Mouse (Mus musculus): ENCODE results near the gene Ptcd1. TPM values are rescaled to one million over a fixed set of nuclear protein-coding genes. Genes with fewer than 3 reads are reported as not detected.
"Not testable (repeated sequence)": the region's sequence is repeated elsewhere in the genome, so short reads cannot be mapped to it uniquely, and the experiment has no call there.

Ptcd1 gene
- polyA plus RNA-seq, 1 experiment = 19.5 TPM

DNA sequence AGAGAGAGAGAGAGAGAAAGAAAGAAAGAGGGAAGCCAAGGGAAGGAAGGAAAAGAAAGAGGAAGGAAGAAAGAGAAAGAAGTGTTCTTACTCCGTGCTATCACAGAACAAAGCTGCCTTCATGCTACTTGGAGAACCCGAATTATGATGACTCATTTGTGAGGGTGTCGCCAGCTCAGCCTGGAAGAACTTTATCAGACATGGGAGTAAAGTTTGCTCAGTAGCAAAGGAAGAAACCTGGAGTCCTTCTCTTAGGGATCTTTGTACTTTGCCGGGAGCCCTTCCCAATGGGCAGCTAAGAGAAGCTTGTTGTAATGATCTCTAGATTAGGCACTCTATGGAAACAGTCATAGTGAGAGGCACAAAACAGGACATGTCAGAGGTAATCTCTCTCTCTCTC lies 64.2 kb downstream of the Ptcd1 start:
- Histone ChIP-seq H3K27me3 (ENCODE audit: control insufficient read depth, insufficient read depth, low read length) (no peaks in the 10 kb centered on the region), H3K36me3 (ENCODE audit: control insufficient read depth, insufficient read depth, low read length) (peaks cover 1% of the 10 kb centered on the region; the same call in 1 of the 2 replicates)
- no peak for TF ChIP-seq POLR2A (IDR thresholded peaks at IDR 0.05; ENCODE audit: control insufficient read depth, low read depth, low read length)

GRCm38 (mm10) chr5:145101451-145101850 lies 65.5 kb downstream of the Ptcd1 start:
- not testable (repeated sequence) for H3K4me1 ChIP-seq (ENCODE audit: control insufficient read depth, insufficient read depth, low read length); H3K36me3 ChIP-seq (ENCODE audit: control insufficient read depth, insufficient read depth, low read length); H3K27ac ChIP-seq (ENCODE audit: control insufficient read depth, insufficient read depth, low read depth, low read length); H3K27me3 ChIP-seq (ENCODE audit: control insufficient read depth, insufficient read depth, low read length); H3K4me3 ChIP-seq (ENCODE audit: control insufficient read depth, low read depth, low read length)

More for the DNA sequence above, 64.2 kb downstream of the Ptcd1 start:
- Histone ChIP-seq H3K4me1 (ENCODE audit: control insufficient read depth, insufficient read depth, low read length) (no peaks in the 10 kb centered on the region), H3K27ac (ENCODE audit: control insufficient read depth, insufficient read depth, low read depth, low read length) (no peak overlapping the region), H3K4me3 (ENCODE audit: control insufficient read depth, low read depth, low read length) (no peak overlapping the region)

GRCm38 (mm10) chr5:145100960-145101359 lies 65.9 kb downstream of the Ptcd1 start:
- H3K36me3 ChIP-seq (ENCODE audit: control insufficient read depth, insufficient read depth, low read length) = peaks cover 3% of the 10 kb centered on the region; the same call in 1 of the 2 replicates
- no peaks in the 10 kb centered on the region for H3K4me1 ChIP-seq (ENCODE audit: control insufficient read depth, insufficient read depth, low read length)
- TF ChIP-seq CTCF (IDR thresholded peaks at IDR 0.05; ENCODE audit: control insufficient read depth, insufficient read depth, insufficient replicate concordance, low read depth, low read length) (no peak), POLR2A (IDR thresholded peaks at IDR 0.05; ENCODE audit: control insufficient read depth, low read depth, low read length) (no peak)
- H3K4me3 ChIP-seq (ENCODE audit: control insufficient read depth, low read depth, low read length) = no peak overlapping the region
- H3K27me3 ChIP-seq (ENCODE audit: control insufficient read depth, insufficient read depth, low read length) = no peaks in the 10 kb centered on the region
- H3K27ac ChIP-seq (ENCODE audit: control insufficient read depth, insufficient read depth, low read depth, low read length) = no peak overlapping the region

DNA sequence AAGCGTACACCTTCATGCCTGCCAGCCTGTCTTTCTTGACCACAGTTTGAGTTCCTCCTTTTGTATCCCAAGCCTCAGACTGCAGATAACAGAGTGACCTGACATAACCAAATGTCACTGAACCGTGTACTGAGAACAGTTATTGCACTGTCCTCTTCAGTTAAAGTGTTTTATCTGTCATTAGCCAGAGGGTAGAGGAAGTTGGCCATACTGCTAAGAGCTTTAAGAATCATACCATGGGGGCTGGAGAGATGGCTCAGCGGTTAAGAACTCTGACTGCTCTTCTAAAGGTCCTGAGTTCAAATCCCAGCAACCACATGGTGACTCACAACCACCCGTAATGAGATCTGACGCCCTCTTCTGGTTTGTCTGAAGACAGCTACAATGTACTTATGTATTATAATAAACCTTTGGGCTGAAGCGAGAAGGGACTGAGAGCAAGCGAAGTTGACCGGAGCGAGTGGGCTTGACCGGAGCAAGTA lies 68.5 kb downstream of the Ptcd1 start:
- no peaks in the 10 kb centered on the region for H3K27me3 ChIP-seq (ENCODE audit: control insufficient read depth, insufficient read depth, low read length)
- no peak overlapping the region for H3K4me3 ChIP-seq (ENCODE audit: control insufficient read depth, low read depth, low read length)
- H3K27ac ChIP-seq (ENCODE audit: control insufficient read depth, insufficient read depth, low read depth, low read length) = no peak overlapping the region
- peaks cover 7% of the 10 kb centered on the region for H3K36me3 ChIP-seq (ENCODE audit: control insufficient read depth, insufficient read depth, low read length)
- TF ChIP-seq POLR2A (IDR thresholded peaks at IDR 0.05; ENCODE audit: control insufficient read depth, low read depth, low read length) (no peak), CTCF (IDR thresholded peaks at IDR 0.05; ENCODE audit: control insufficient read depth, insufficient read depth, insufficient replicate concordance, low read depth, low read length) (no peak)
- H3K4me1 ChIP-seq (ENCODE audit: control insufficient read depth, insufficient read depth, low read length) = no peaks in the 10 kb centered on the region

Other genes starting within 250 kb of the Ptcd1 start
- gene Smurf1, start 201.3 kb downstream of the Ptcd1 start, polyA plus RNA-seq (2012; rRNA removed) = 30.4 and 33.8 TPM in 2 replicates
- 90.9 and 99.6 TPM in 2 replicates for gene Gm4871, start 134.4 kb downstream of the Ptcd1 start, polyA plus RNA-seq (2012; rRNA removed)
- gene 1700018F24Rik, start 124.1 kb downstream of the Ptcd1 start, polyA plus RNA-seq (2012; rRNA removed) = 130 and 143 TPM in 2 replicates
- gene Arpc1a, start 83.3 kb downstream of the Ptcd1 start, polyA plus RNA-seq (2012; rRNA removed) = 147 and 153 TPM in 2 replicates
- gene Kpna7, start 83.1 kb downstream of the Ptcd1 start, polyA plus RNA-seq (2012; rRNA removed) = 4.0 and 4.4 TPM in 2 replicates
- 65.6 and 71.7 TPM in 2 replicates for gene Arpc1b, start 52.9 kb downstream of the Ptcd1 start, polyA plus RNA-seq (2012; rRNA removed)
- gene Pdap1, start 26.9 kb downstream of the Ptcd1 start, polyA plus RNA-seq (2012; rRNA removed) = 31.2 and 31.7 TPM in 2 replicates
- 86.5 and 87.0 TPM in 2 replicates for gene Bud31, start 26.7 kb downstream of the Ptcd1 start, polyA plus RNA-seq (2012; rRNA removed)
- gene Cpsf4, start 105 bp upstream of the Ptcd1 start, polyA plus RNA-seq (2012; rRNA removed) = 23.0 and 25.5 TPM in 2 replicates
- 98.4 and 101 TPM in 2 replicates for gene Atp5j2, start 25.0 kb upstream of the Ptcd1 start, polyA plus RNA-seq (2012; rRNA removed)
- 3.3 and 3.4 TPM in 2 replicates for gene Zkscan14, start 34.8 kb upstream of the Ptcd1 start, polyA plus RNA-seq (2012; rRNA removed)
- 8.2 and 9.4 TPM in 2 replicates for gene Zkscan5, start 37.5 kb upstream of the Ptcd1 start, polyA plus RNA-seq (2012; rRNA removed)
- gene Zfp655, start 64.6 kb upstream of the Ptcd1 start, polyA plus RNA-seq (2012; rRNA removed) = 5.9 and 7.4 TPM in 2 replicates
- 4.9 and 5.2 TPM in 2 replicates for gene Zscan25, start 113.4 kb upstream of the Ptcd1 start, polyA plus RNA-seq (2012; rRNA removed)
- 0.17 and 0.20 TPM in 2 replicates for gene Cyp3a57, start 178.2 kb upstream of the Ptcd1 start, polyA plus RNA-seq (2012; rRNA removed)

Measured in testis, adult 2 months (tissue).